Mouse (Mus musculus) activated CD4-positive, CD25-positive, alpha-beta regulatory T cell, adult 4 months (primary cell): ENCODE measurements around the gene Zfp810. TPM values are rescaled to one million over a fixed set of nuclear protein-coding genes. Genes with fewer than 3 reads are reported as not detected.
"Not testable (repeated sequence)": the region's sequence is repeated elsewhere in the genome, so short reads cannot be mapped to it uniquely, and the experiment has no call there.

Source experiments
- ATAC-seq: one replicate; pipeline ENCODE4 v1.8.0; 2017
- polyA plus RNA-seq, 2 experiments: library from polyadenylated mRNA; unstranded; fragments of 100-300 nt; shearing (Covaris generic); gene quantifications; one replicate each; pipeline ENCODE4 v1.2.1; 2017

Zfp810 gene
- 10 to 100 TPM; 14.1 to 14.6 TPM for polyA plus RNA-seq

DNA sequence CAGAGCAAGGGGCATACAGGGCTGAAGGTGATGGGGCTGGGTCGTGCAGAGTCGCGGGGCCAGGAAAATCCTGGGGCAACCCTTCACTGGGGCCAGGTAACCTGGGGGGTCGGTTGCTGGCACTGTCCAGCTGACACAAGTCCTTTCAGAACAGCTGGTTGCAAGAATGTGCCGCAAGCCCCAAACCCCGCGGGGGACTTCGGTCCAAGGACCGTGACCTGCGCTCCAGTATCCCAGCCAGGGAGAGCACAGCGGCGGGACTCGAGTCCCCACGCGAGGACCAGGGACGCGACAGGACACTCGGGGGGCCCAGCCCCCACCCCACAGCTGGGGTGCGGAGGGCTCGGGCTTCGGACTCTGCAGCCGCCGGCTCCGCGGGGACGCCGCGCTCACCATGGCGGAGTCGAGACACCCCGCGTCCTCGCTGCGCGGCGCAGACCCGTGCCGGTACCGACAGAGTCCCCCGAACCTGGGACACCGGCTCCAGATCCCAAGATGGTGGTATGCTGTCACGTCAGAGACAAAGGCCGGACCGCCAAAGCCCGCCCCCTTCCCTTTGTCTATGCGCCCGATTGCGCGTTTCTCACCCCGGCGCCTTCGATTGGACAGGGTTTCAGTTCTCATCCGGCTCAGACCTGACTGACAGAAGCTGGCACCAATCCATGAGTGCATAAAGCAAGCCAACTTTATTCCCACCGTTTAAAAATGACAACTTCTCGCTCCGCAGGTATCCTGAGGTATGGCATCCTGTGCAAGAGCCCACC lies at the start of gene Zfp810:
Gene Zfp810 (minus strand): TSS at position 493 of the 764 bp plus-strand sequence.
- ATAC-seq: peak; percentile 100

GRCm38 (mm10) chr9:22355919-22356318 lies 48.5 kb upstream of the Zfp810 start:
- no peak for ATAC-seq

- ATAC-seq: no peak
These were observed 46.5 kb upstream of the Zfp810 start for GRCm38 (mm10) chr9:22353901-22354300.

- ATAC-seq: no peak
These were observed 46.0 kb upstream of the Zfp810 start for GRCm38 (mm10) chr9:22353465-22353864.

DNA sequence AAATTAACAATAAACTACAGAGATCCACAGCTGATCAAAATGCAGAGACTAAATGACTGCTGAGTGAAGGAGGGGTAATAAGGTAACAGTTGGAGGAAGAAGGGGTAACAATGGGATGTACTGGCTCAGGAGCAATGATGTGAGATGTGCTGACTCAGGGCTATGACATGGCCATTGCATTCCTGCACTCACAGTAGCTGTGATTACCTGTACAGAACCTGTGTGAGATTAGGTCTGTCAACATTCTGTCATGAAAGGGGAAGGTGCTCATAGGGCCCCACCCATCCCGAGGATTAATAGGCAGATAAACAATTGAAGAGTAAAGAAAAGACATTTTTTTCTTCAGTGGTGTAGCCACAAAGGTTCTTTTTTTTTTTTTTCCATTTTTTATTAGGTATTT lies 32.9 kb upstream of the Zfp810 start:
- no peak for ATAC-seq

GRCm38 (mm10) chr9:22337217-22337616 lies 29.8 kb upstream of the Zfp810 start:
- no peak for ATAC-seq

DNA sequence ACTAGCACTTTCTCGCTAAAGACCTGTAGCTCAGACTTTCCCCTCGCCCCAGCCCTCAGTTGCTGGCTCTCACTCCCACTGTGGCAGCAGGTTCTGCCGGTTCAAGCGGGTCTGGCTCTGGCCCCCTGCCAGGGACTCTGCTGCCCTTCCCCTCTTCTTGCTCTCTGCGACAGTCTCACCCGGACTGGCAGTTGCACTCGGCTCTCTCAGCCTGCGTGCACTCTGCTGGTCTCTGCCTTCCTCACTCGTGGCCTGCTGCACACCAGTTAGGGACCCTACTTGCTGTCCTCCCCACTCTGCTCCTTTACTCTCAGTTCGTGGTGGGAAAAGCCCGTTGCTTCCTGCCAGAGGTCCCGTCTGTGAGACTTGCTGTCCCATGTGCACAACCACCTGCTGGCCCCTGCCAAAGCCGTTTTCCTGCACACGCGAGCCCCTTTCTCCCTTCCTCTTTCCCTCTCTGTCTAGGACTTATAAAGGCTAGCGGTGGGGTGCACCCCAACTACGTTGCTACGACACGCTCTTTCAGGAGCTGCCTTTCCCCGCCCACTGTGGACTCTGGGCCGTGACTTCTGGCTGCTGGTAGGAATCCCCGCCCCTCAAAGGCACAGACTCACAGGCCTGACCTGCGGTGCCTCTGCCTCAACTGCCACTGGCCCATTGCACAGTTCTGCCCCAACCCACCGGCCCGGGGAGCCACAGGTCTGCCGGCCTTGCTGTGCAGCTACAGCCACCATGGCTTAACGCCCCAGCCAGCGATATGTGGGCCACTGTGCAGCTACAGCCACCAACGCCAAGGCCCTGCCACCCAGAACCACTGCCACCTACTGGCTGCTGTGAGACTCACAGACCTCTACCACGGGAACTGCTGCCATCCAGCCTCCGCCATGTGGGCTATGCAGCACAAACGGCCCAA lies 20.3 kb upstream of the Zfp810 start:
- ATAC-seq: peak; percentile 96

DNA sequence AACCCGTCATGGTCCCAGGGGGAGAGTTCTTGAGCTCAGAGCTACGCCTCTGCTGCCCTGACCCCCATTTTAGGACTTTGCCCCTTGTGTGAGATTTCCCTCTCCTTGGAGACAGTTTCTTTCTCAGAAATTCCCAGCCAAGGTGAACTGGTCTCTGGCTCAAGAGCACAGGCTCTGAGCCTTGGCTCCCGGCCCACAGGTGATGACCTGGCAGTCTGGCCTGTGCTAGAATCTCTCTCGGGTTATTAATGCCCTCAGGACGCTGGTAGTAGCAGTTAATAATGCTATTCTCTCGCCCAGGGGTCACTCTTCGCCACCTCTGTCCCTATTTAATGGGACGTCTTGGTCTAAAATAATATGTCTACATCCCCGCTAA lies 19.6 kb upstream of the Zfp810 start:
- no peak for ATAC-seq

- no peak for ATAC-seq
These were observed 17.1 kb upstream of the Zfp810 start for GRCm38 (mm10) chr9:22324579-22324978.

- ATAC-seq: no peak
These were observed 15.1 kb upstream of the Zfp810 start for GRCm38 (mm10) chr9:22322381-22323211.

DNA sequence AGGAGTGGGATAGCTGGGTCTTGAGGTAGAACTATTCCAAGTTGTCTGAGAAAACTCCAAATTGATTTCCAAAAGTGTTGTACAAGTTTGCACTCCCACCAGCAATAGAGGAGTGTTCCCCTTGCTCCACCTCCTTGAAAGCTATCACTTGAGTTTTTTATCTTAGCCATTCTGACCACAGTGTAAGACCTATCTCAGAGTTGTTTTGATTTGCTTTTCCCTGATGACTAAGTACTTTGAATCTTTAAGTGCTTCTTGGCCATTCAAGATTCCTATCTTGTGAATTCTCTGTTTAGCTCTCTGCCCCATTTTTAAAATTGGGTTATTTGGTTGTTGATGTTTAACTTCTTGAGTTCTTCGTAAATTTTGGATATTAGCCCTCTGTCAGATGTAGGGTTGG lies 11.7 kb upstream of the Zfp810 start:
- ATAC-seq: no peak

DNA sequence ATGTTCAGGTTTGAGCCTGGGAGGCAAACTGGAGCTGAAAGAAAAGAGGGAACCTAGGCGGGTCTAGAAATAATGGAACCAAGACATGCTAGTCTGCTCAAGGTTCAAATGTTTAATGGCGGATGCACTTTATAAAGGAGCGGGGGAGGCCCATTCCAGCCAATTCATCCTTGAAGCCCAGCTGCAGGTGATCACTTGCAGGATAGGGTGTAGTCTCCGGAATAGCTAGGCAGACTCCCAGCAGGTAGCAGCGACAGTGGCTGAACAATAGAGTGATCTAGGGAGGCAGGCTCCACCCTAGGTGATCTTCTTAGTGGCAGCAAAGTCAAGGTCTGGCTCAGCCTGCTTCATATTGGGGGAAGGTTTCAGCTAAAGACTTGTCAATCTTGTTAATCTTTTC lies 8.6 kb upstream of the Zfp810 start:
- ATAC-seq: not testable (repeated sequence)

DNA sequence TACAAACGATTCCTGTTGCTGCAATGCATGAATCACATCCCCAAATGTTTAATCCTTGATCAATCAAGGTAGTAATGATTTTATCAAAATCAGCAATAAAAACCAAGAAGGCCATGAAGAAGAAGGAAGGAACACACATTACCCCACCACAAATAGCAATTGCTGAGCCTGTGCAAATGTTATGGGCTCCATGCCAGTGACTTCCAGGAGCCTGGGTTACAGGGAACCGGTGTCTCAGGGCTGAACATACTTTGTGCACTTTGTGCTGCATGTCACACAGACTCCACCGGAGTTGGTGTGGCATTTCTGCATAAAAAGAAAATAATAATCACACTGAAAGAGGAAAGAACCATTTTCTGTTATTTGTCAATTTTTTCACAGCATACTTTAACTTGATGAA lies 6.6 kb upstream of the Zfp810 start:
- no peak for ATAC-seq

DNA sequence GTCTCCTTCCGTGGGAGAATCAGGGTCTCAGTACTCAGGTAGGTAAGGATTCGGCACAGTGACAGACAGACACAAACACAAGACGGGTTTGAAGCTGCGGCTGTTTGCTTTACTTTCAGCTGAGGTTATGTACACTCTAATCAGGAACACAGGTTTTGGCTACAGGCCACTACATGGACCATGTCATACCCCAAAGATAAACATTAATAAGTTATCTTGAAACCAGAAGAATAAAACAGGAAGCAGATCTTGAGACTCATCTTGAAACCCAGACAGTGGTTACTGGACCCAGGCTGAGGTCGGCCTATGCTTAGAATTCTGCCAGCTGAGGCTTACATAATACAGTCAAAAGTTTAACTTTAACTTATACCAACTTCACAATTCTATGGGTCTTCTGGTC lies 5.8 kb upstream of the Zfp810 start:
- no peak for ATAC-seq

DNA sequence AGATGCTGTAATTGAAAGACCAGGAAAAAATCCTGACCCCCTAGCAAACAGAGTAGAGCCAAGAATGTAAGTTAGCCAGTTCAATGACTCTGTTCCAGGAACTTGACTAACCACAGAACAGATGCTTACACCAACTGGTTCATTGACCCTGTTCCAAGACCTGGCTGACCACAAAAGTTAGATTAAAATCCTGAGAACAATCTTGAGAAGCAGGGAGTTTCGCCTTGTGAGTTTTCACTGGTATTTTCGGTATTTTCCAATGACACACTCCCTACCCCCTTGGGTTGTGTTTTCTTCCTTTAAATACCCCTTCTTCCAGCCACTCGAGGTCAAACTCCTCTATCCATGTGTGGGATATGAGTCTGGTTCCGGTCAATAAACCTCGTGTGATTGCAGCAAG lies 2.2 kb upstream of the Zfp810 start:
- no peak for ATAC-seq

DNA sequence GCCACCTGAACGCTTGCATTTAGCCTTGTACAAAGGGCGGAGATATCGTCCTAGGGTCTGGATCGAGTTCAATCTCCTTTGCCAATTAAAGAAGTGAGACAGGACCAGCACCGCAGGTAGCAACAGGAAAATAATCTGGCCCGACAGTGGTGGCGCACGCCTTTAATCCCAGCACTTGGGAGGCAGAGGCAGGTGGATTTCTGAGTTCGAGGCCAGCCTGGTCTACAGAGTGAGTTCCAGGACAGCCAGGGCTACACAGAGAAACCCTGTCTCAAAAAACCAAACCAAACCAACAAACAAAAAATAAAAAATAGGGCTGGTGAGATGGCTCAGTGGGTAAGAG lies 443 bp upstream of the Zfp810 start:
- ATAC-seq: peak; percentile 28

DNA sequence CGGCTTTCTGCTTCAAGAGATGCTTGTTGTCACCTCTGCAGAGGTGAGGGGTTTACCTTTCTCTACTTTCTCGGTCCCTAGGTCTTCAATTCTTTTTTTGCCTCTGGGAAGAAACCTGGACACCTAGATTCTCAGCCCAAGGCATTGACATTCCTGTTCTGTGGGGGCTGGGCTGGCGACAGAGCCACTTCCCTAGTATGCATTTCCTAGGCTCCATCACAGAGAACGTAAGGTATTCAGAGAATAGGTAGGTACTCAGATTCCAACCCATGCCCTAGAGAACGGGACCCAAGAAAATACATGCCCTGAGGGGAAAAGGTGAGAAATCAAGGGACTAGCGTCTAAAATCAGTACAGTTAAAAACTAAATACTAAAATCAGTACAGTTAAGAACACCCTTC lies 722 bp downstream of the Zfp810 start:
- ATAC-seq: no peak

- no peak for ATAC-seq
These were observed 5.2 kb downstream of the Zfp810 start for GRCm38 (mm10) chr9:22302199-22302598.

DNA sequence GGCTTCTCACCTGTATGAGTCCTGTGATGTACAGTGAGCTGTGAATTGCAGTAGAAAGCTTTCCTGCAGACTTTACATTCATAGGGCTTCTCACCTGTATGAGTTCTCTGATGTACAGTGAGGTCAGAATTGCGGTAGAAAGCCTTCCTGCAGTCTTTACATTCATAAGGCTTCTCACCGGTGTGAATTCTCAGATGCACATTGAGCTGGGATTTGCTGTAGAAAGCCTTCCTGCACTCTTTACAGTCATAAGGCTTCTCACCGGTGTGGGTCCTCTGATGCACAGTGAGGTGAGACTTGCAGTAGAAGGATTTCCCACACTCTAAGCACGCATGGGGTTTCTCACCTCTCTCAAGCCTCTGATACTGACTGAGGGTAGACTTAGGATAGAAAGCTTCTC lies 28.7 kb downstream of the Zfp810 start:
- ATAC-seq: no peak

- no peak for ATAC-seq
These were observed 38.6 kb downstream of the Zfp810 start for GRCm38 (mm10) chr9:22268886-22269285.

GRCm38 (mm10) chr9:22262611-22263010 lies 44.8 kb downstream of the Zfp810 start:
- ATAC-seq: no peak

DNA sequence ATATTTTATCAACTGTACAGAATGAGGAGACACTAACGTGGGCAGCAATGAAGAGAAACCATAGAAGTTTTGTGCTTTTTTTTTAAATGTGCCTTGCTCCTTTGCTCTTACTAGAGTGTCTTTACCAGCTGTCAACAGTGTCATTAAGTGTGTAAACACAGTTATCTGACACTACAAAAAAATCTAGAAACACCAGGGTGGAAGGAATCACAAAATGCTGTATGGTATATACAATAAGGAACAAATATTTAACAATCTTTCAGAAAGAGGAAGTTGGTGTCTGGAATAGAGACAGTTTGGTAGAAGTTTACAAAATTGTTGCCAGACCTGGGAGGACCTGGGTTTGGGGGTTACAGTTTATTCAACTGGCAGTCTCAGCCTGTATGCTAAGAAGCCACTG lies 45.9 kb downstream of the Zfp810 start:
- no peak for ATAC-seq

GRCm38 (mm10) chr9:22260092-22260422 lies 47.4 kb downstream of the Zfp810 start:
- no peak for ATAC-seq
